Mouse (Mus musculus) forebrain, embryonic 16.5 days (tissue): ENCODE results near the gene Gng7. TPM values are rescaled to one million over a fixed set of nuclear protein-coding genes. Genes with fewer than 3 reads are reported as not detected.
A peak's percentile ranks its signal among the peaks of the same experiment; 100 is the strongest.

Experiments used
- ATAC-seq: fragments of 200-750 bp; cut with Nextera tagmentation; 2 replicates; pipeline ENCODE4 v1.8.0; 2017; ENCODE audit warnings: mild to moderate bottlenecking, moderate library complexity
- H3K27ac ChIP-seq: fragments of 300-500 bp; sonication (generic); 2 replicates; pipeline ENCODE4 v1.5.1; 2014; ENCODE audit warnings: low read length, control low read depth
- H3K27me3 ChIP-seq: fragments of 300-500 bp; sonication (generic); replicated peaks from 2 replicates; pipeline ENCODE4 v1.6.1; 2014; ENCODE audit warnings: low read length; ENCODE audit not compliant: control insufficient read depth, insufficient read depth
- H3K36me3 ChIP-seq: fragments of 300-500 bp; sonication (generic); 2 replicates; pipeline ENCODE4 v1.6.1; 2014; ENCODE audit not compliant: control insufficient read depth, insufficient read depth
- H3K4me1 ChIP-seq: fragments of 300-500 bp; sonication (generic); replicated peaks from 2 replicates; pipeline ENCODE4 v1.6.1; 2014; ENCODE audit warnings: low read length; ENCODE audit not compliant: control insufficient read depth, insufficient read depth
- H3K4me2 ChIP-seq: fragments of 300-500 bp; sonication (generic); 2 replicates; pipeline ENCODE4 v1.6.1; 2014; ENCODE audit warnings: mild to moderate bottlenecking, low read length, control low read depth
- H3K4me3 ChIP-seq: fragments of 300-500 bp; sonication (generic); replicated peaks from 2 replicates; pipeline ENCODE4 v1.5.1; 2014; ENCODE audit warnings: mild to moderate bottlenecking, low read length, control low read depth
- H3K9ac ChIP-seq: fragments of 300-500 bp; sonication (generic); replicated peaks from 2 replicates; pipeline ENCODE4 v1.6.1; 2014; ENCODE audit warnings: low read depth, low read length, control low read depth
- H3K9me3 ChIP-seq: fragments of 300-500 bp; sonication (generic); 2 replicates; pipeline ENCODE4 v1.6.1; 2016; ENCODE audit warnings: low read length; ENCODE audit not compliant: control insufficient read depth
- WGBS: fragments of 180-500 bp; shearing (Covaris S2); extraction: QIAGEN DNeasy Blood & Tissue Kit; methylation state at CpG from one replicate; pipeline ENCODE4 v1.1.7; 2014; 5-methylcytosine and 5-hydroxymethylcytosine counted together
- polyA plus RNA-seq: library from polyadenylated mRNA; unstranded; fragments of >200 nt; fragmentation: Nextera tagmentation; extraction: Ambion mirVana; gene quantifications from 2 replicates; pipeline ENCODE4 v1.2.1, GENCODE M21; 2015

The Gng7 gene
- polyA plus RNA-seq, 1 experiment from 2014 or later = 47.4 TPM

DNA sequence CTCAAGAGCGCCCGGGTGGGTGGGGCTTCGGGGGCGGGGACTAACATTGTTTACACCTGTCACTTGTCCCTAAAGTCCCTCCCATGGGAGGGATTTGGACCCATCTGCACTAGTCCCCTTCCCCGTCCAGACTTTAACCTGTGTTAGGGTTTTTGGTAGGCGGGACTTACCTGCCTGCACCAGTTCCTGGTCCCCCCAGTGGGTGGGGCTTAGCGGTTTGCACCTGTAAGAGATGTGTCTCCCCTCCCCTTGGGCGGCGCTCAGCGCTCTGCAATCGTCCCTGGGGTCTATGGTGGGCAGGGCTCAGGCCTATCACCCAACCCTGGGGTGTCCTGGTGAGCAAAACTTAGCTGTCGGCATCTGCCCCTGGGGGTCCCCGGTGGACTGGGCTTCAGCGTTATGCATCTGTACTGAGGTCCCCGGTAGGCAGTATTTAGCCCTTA is 97.4 kb downstream of the Gng7 start:
- Histone ChIP-seq H3K36me3 (no peaks in the 10 kb centered on the region), H3K4me2 (peak overlapping the region; percentile 81), H3K4me3 (peak overlapping the region; percentile 78), H3K9me3 (no peaks in the 10 kb centered on the region), H3K27me3 (no peaks in the 10 kb centered on the region), H3K4me1 (peaks cover 28% of the 10 kb centered on the region), H3K9ac (peak overlapping the region; percentile 86), H3K27ac (peak overlapping the region; percentile 69)
- ATAC-seq = peak; percentile 26; the same call in 1 of the 2 replicates
- WGBS = 0% methylated on average over 15 of the region's 15 CpGs

DNA sequence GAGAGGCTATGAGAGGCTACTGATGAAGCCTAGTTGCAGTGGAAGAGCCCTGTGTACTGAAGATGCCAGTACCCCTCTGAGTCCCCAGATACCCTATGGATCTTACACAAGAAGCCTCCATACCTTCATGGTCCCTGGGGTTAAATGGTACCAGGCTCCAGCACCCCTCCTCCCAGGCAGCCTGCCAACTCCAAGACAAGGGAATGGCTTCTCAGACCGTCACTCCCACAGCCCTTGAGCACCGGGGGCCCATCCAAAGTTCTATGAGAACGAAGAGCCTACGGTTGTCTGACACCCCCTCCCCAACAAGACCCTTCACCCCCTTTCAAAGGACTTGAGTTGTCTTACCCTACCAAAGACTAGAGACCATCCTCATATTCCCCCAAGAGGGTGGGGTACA is 99.0 kb downstream of the Gng7 start:
- Histone ChIP-seq H3K4me2 (no peak overlapping the region), H3K4me1 (peaks cover 22% of the 10 kb centered on the region), H3K4me3 (no peak overlapping the region), H3K27me3 (no peaks in the 10 kb centered on the region), H3K9ac (no peak overlapping the region), H3K27ac (no peak overlapping the region), H3K9me3 (no peaks in the 10 kb centered on the region), H3K36me3 (no peaks in the 10 kb centered on the region; the same call in 1 of the 2 replicates)
- no peak for ATAC-seq
- 68% methylated on average over 4 of the region's 4 CpGs for WGBS

DNA sequence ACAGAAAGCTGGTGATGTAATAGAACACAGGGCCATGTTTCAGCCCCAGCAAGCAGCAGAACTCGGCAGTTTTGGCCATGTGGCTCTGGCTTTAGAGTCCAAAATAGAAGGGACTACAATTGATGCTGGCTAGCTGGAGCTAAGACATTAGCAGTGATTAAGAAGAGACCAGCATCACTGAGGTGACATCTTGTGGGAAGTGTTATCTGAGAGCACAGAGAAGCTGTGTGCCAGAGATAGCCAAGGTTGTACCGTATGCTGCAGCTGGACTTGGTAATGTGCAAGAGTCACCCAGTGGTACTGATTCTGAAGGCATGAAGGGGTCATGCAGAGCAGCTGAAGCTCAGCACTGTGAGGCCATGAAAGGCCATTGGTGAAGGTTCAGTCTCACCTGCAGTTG is 99.5 kb downstream of the Gng7 start:
- H3K9me3 ChIP-seq = no peaks in the 10 kb centered on the region
- H3K4me3 ChIP-seq = no peak overlapping the region
- no peak overlapping the region for H3K9ac ChIP-seq
- no peaks in the 10 kb centered on the region for H3K27me3 ChIP-seq
- peaks cover 22% of the 10 kb centered on the region for H3K4me1 ChIP-seq
- WGBS = 85% methylated on average over 2 of the region's 2 CpGs
- H3K27ac ChIP-seq = no peak overlapping the region
- H3K36me3 ChIP-seq = no peaks in the 10 kb centered on the region; the same call in none of the 2 replicates
- no peak for ATAC-seq
- no peak overlapping the region for H3K4me2 ChIP-seq

DNA sequence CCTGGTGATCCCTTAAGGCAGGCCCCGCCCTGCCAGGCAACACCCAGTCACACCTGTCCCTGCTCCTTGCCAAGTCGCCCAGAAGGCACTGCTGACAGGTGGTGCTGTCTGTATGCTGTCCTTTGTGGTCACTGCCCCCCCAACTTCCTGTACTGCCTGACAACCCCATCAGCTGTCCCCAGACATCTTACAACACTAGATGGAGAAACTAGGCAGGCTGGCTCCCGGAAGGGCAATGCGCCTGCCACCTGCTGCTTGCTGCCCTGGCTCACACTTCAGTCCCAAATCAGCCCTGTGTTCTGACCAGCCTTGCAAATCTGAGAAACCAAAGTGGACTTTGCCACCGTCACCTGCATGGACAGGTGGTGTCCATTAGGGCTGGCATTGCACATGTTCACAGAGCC is 100.5 kb downstream of the Gng7 start:
- Histone ChIP-seq H3K4me2 (no peak overlapping the region), H3K36me3 (peaks cover 2% of the 10 kb centered on the region), H3K9ac (no peak overlapping the region), H3K27ac (no peak overlapping the region), H3K27me3 (no peaks in the 10 kb centered on the region), H3K9me3 (no peaks in the 10 kb centered on the region), H3K4me3 (no peak overlapping the region), H3K4me1 (peaks cover 22% of the 10 kb centered on the region)
- 93% methylated on average over 5 of the region's 5 CpGs for WGBS
- no peak for ATAC-seq

DNA sequence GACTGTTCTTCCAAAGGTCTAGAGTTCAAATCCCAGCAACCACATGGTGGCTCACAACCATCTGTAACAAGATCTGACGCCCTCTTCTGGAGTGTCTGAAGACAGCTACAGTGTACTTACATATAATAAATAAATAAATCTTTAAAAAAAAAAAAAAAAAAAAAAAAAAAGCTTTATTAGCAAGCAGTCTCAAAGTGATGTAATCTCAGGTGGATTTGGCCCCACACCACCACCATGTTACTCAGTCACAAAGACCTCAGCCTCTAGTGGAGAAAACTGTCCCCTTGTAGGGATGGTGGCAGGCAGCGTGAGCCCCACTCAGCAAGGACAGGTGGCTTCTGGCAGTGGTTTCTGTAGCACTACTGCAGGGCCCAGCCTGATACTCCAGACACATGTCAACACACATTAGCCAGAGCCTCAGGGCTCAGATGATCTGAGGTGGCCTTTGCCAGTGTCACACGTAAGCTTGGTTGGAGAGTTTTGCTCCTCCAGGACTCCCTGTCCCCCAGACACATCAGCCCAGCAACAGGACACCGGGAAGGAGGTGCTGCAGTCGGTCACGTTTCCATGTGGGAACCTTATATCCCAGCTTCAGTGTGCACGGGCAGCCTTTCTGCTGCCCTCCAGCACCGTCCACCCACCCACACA is 101.3 kb downstream of the Gng7 start:
- Histone ChIP-seq H3K4me2 (no peak overlapping the region), H3K4me3 (no peak overlapping the region), H3K27ac (no peak overlapping the region), H3K4me1 (peaks cover 20% of the 10 kb centered on the region), H3K9ac (no peak overlapping the region), H3K9me3 (no peaks in the 10 kb centered on the region), H3K36me3 (peaks cover 5% of the 10 kb centered on the region), H3K27me3 (no peaks in the 10 kb centered on the region)
- WGBS = 92% methylated on average over 7 of the region's 8 CpGs
- no peak for ATAC-seq

DNA sequence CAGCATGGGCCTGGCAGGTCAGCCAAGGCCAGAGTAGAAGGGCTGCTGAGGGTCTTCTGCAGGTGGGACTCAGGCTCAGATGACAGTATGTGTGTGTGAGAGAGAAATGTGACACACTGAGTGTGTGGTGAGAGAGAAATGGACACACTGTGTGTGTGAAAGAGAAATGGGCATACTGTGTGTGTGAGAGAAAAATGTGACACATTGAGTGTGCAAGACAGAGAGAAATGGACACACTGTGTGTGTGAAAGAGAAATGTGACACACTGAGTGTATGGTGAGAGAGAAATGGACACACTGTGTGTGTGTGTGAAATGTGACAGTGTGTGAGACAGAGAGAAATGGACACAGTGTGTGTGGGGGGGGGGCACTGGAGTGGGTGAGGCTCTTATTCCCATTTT is 102.9 kb downstream of the Gng7 start:
- Histone ChIP-seq H3K36me3 (peaks cover 5% of the 10 kb centered on the region), H3K9me3 (no peaks in the 10 kb centered on the region), H3K9ac (no peak overlapping the region), H3K4me1 (peaks cover 12% of the 10 kb centered on the region), H3K4me3 (no peak overlapping the region), H3K27me3 (no peaks in the 10 kb centered on the region), H3K27ac (no peak overlapping the region), H3K4me2 (no peak overlapping the region)
- ATAC-seq = no peak

DNA sequence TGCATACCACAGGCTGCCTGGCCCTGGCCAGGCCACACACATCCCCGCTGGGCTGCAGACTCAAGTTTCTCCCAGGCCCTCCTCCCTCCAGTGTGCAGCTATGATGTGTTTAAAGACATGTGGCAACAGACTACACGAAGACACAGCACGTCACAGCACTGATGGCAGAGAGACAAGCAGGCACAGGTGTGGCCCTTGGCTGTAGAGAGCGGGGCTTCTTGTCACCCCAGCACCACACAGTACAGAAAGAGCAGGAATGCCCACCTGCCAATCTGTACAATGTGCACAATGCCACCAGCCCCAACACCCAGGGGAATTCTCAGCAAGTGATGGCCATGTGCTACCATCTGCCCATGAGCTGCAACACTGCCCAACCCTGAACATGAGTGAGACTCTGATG is 103.4 kb downstream of the Gng7 start:
- Histone ChIP-seq H3K27ac (no peak overlapping the region), H3K27me3 (no peaks in the 10 kb centered on the region), H3K9ac (no peak overlapping the region), H3K36me3 (peaks cover 8% of the 10 kb centered on the region), H3K9me3 (no peaks in the 10 kb centered on the region), H3K4me1 (peaks cover 6% of the 10 kb centered on the region), H3K4me2 (no peak overlapping the region), H3K4me3 (no peak overlapping the region)
- ATAC-seq = no peak
- WGBS = 93% methylated on average over 4 of the region's 4 CpGs

DNA sequence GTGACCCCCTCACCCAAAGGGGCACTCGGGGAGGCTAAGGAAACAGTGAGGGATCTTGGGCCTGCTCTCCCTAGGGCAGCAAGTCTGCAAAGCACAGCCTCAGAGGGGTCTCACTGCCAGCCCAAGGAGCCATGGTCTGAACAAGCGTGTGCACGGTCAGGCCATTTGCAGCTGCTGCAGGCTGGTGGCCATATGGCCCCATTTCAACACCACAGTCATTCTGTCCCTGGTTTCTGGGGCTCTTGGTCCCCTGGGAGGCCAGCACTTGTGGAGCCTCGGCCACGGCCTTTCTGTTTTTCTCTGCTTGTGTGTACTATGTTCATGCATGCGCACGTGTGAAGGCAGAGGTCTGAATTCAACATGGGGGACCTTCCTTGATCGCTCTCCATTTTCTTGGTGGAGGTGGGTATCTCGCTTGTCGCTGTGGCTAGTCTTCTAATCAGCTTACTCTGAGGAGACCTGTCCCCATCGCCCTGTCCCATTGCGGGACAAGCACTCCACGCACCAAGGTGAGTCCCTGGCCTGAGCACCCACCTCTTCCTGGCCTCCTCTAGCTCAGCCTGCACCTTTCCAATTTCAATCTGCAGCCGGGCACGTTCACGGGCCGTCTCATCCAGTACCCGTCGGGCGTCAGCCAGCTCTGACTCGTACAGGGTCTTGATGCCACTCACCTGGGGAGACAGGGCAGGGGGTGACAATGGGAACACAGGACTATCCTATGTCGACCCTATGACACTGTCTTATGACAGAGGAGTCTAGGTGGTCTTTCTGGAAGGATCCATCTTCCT is 105.2 kb downstream of the Gng7 start:
- Histone ChIP-seq H3K4me1 (no peaks in the 10 kb centered on the region), H3K4me2 (no peak overlapping the region), H3K27me3 (no peaks in the 10 kb centered on the region), H3K9me3 (no peaks in the 10 kb centered on the region), H3K9ac (no peak overlapping the region), H3K36me3 (peaks cover 20% of the 10 kb centered on the region), H3K4me3 (no peak overlapping the region), H3K27ac (no peak overlapping the region)
- ATAC-seq = no peak
- WGBS = 97% methylated on average over 22 of the region's 22 CpGs

DNA sequence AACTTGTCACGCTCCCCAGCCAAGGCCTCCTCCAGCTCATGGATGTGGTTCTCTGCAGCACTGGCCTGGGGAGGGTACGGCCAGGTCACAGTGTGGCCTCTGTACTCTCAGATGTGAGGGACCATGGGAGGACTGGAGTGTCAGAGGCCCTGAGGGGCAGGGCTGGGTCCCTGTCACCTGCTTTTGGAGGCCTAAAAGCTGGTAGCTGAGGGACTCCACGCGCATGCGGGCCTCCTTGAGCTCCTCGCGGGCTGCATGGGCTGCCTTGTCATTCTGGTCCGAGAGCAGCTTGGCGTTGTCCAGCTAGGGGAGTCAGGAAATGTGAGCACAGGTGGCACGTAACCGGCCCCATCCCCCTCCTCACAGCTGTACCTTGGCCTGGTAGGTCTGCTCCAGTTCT is 110.0 kb downstream of the Gng7 start:
- WGBS = 92% methylated on average over 11 of the region's 11 CpGs
- Histone ChIP-seq H3K4me2 (no peak overlapping the region), H3K27me3 (no peaks in the 10 kb centered on the region), H3K9ac (no peak overlapping the region), H3K36me3 (peaks cover 29% of the 10 kb centered on the region), H3K27ac (no peak overlapping the region), H3K4me1 (peaks cover 3% of the 10 kb centered on the region), H3K9me3 (no peaks in the 10 kb centered on the region), H3K4me3 (no peak overlapping the region)
- ATAC-seq = no peak
